Mouse (Mus musculus) mesoderm, embryonic 11.5 days (tissue): ENCODE results near the gene Hes7.

Experiments
- DNase-seq: peaks from one replicate; pipeline ENCODE4 v3.0.0-alpha.2; 2012; ENCODE audit warnings: low read depth, low spot score

Gene Hes7

GRCm38 (mm10) chr11:69149728-69150127 lies 29.5 kb downstream of the Hes7 start:
- no peak for DNase-seq

GRCm38 (mm10) chr11:69150444-69150843 lies 30.2 kb downstream of the Hes7 start:
- DNase-seq = peak; percentile 66

- peak; percentile 10 for DNase-seq
Observed at GRCm38 (mm10) chr11:69151004-69151403, 30.8 kb downstream of the Hes7 start.

- DNase-seq = no peak
Observed at GRCm38 (mm10) chr11:69153831-69154230, 33.6 kb downstream of the Hes7 start.

- DNase-seq = no peak
Observed at GRCm38 (mm10) chr11:69155351-69155750, 35.1 kb downstream of the Hes7 start.

GRCm38 (mm10) chr11:69156800-69157199 lies 36.6 kb downstream of the Hes7 start, which contains the start of gene Alox12b:
Gene Alox12b (plus strand): TSS chr11:69156989.
- DNase-seq = peak; percentile 57

- no peak for DNase-seq
Observed at GRCm38 (mm10) chr11:69169313-69169712, 49.1 kb downstream of the Hes7 start.

GRCm38 (mm10) chr11:69171626-69172025 lies 51.4 kb downstream of the Hes7 start:
- DNase-seq = peak; percentile 59

GRCm38 (mm10) chr11:69172606-69173005 lies 52.4 kb downstream of the Hes7 start:
- DNase-seq = no peak
